Mouse (Mus musculus) hindbrain, embryonic 14.5 days (tissue): ENCODE measurements around the gene Cux2. TPM values are rescaled to one million over a fixed set of nuclear protein-coding genes. Genes with fewer than 3 reads are reported as not detected.

Experiments used
- ATAC-seq: fragments of 200-750 bp; cut with Nextera tagmentation; 2 replicates; pipeline ENCODE4 v1.8.0; 2017; ENCODE audit warnings: moderate number of reproducible peaks, mild to moderate bottlenecking, moderate TSS enrichment, moderate library complexity; ENCODE audit not compliant: low FRiP score
- DNase-seq: peaks from one replicate; pipeline ENCODE4 v3.0.0-alpha.2; 2015; ENCODE audit warnings: low spot score
- H3K27ac ChIP-seq: fragments of 300-500 bp; sonication (generic); 2 replicates; pipeline ENCODE4 v1.5.1; 2014; ENCODE audit warnings: mild to moderate bottlenecking, moderate library complexity
- H3K27me3 ChIP-seq: fragments of 300-500 bp; sonication (generic); 2 replicates; pipeline ENCODE4 v1.6.1; 2014; ENCODE audit warnings: mild to moderate bottlenecking, low read length, mixed read lengths; ENCODE audit not compliant: control insufficient read depth, insufficient read depth
- H3K36me3 ChIP-seq: fragments of 300-500 bp; sonication (generic); replicated peaks from 2 replicates; pipeline ENCODE4 v1.6.1; 2014; ENCODE audit not compliant: control insufficient read depth, insufficient read depth
- H3K4me1 ChIP-seq: fragments of 300-500 bp; sonication (generic); replicated peaks from 2 replicates; pipeline ENCODE4 v1.6.1; 2014; ENCODE audit warnings: antibody characterized with exemption, low read length, mixed read lengths; ENCODE audit not compliant: control insufficient read depth, insufficient read depth
- H3K4me2 ChIP-seq: fragments of 300-500 bp; sonication (generic); replicated peaks from 2 replicates; pipeline ENCODE4 v1.6.1; 2014; ENCODE audit warnings: mild to moderate bottlenecking, moderate library complexity
- H3K4me3 ChIP-seq: fragments of 300-500 bp; sonication (generic); replicated peaks from 2 replicates; pipeline ENCODE4 v1.5.1; 2014; ENCODE audit warnings: mild to moderate bottlenecking, low read length
- H3K9ac ChIP-seq: fragments of 300-500 bp; sonication (generic); 2 replicates; pipeline ENCODE4 v1.6.1; 2014
- H3K9me3 ChIP-seq: fragments of 300-500 bp; sonication (generic); 2 replicates; pipeline ENCODE4 v1.6.1; 2016; ENCODE audit warnings: low read length; ENCODE audit not compliant: control insufficient read depth
- WGBS: fragments of 180-500 bp; shearing (Covaris S2); extraction: QIAGEN DNeasy Blood & Tissue Kit; methylation state at CpG from one replicate; pipeline ENCODE4 v1.1.7; 2014; 5-methylcytosine and 5-hydroxymethylcytosine counted together
- polyA plus RNA-seq: library from polyadenylated mRNA; unstranded; fragments of >200 nt; fragmentation: Nextera tagmentation; extraction: Ambion mirVana; gene quantifications from 2 replicates; pipeline ENCODE4 v1.2.1, GENCODE M21; 2014

Cux2 gene
- 25.5 and 28.1 TPM in 2 replicates for polyA plus RNA-seq

DNA sequence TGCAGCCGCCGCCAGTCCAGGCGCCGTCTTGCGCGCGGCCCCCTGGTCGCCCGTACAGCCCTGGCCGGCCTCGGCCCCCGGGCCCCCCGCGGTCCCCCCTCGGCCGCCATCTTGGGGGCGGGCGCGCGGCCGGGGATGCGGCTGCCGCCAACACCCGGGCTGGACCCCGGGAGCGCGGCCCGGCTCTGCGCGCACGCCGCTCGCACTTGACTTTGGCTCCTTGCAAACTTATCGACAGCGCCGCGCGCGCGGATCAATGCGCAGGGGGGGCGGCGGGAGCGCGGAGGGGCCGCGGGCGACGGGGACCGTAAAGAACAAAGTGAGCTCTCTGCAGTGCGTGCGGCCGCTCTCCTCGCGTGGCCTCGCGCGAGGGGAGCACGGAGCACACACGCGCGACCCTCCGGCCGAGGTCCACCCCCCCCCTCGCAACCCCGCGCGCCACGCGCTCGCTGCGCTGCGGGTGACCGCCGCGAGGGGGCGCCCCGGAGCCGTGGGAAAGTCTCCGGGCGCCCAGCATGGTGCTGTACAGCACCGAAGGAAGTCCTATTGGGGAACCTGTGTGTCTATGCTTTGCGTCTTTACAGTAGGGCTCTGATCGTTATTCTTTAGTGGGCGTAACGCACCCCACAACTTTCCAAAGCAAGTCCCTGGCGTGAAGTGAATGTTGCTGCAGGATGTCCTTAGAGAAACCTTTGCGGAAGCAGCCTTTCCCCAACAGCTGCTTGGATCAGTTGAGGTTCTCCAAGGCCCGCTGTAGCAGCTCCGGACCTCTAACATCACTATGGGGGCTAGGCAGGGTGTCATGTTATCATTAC, at the start of gene Cux2:
Gene Cux2, minus strand, starts transcription at position 86 of the 815 bp plus-strand sequence.
- peaks cover 58% of the 10 kb centered on the region for H3K4me1 ChIP-seq
- whole genome bisulfite sequencing = under 1% methylated on average over 85 of the region's 90 CpGs
- H3K4me2 ChIP-seq = peak within 1 kb of the TSS; percentile 85
- peak within 1 kb of the TSS; percentile 97 for H3K27ac ChIP-seq
- DNase-seq (peak; percentile 82), ATAC-seq (peak; percentile 71)
- H3K27me3 ChIP-seq = no peaks in the 10 kb centered on the region
- peak within 1 kb of the TSS; percentile 84 for H3K9ac ChIP-seq
- H3K9me3 ChIP-seq = no peaks in the 10 kb centered on the region
- H3K4me3 ChIP-seq = peak within 1 kb of the TSS; percentile 79
- no peaks in the 10 kb centered on the region for H3K36me3 ChIP-seq

DNA sequence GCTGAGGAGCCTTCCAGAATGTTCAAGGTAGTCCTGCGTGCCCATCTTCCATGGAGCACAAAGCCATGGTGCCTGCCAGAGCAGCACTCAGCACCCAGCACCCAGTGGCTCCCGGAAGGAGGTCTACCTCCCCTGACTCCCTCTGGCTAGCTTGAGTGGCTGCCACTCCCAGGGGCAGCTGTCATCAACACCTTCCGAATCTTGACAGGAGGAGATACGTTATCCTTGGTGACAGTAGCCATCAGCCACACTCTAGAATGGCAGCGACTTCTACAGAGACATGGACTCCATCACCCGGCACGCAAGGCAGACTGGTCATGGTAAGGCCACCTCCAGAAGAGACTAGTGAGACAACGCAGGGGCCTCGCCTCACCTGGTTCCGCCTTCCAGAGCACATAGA, 44.5 kb upstream of the Cux2 start:
- no peak for ATAC-seq
- H3K9ac ChIP-seq = no peak overlapping the region
- 90% methylated on average over 10 of the region's 10 CpGs for WGBS
- H3K4me1 ChIP-seq = no peaks in the 10 kb centered on the region
- H3K9me3 ChIP-seq = no peaks in the 10 kb centered on the region
- no peak overlapping the region for H3K4me2 ChIP-seq
- H3K27ac ChIP-seq = no peak overlapping the region
- no peak overlapping the region for H3K4me3 ChIP-seq
- H3K27me3 ChIP-seq = no peaks in the 10 kb centered on the region
- no peaks in the 10 kb centered on the region for H3K36me3 ChIP-seq
- DNase-seq = no peak

DNA sequence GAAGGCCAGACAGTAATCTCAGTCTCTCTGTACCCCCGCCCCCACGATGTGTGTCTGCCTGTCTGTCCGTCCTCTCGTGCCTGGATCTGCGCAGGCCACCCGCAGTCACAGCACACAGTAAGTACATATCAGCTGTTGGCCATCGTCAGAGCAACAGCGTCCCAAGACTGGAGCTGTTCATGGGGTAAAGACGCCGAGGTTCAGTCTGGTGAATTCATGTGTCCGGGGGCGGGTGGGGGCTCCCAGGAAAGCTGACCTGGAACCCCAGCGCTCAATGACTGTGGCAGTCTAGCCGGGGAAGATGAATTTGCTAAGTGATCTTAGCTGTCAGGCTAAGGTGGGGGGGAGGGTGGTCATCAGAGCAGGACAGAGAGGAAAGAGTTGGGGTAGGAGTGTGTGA, 43.8 kb upstream of the Cux2 start:
- DNase-seq = no peak
- ATAC-seq = no peak
- Histone ChIP-seq H3K4me3 (no peak overlapping the region), H3K27ac (no peak overlapping the region), H3K9me3 (no peaks in the 10 kb centered on the region), H3K36me3 (no peaks in the 10 kb centered on the region), H3K9ac (no peak overlapping the region), H3K27me3 (no peaks in the 10 kb centered on the region), H3K4me2 (no peak overlapping the region), H3K4me1 (no peaks in the 10 kb centered on the region)
- WGBS = 84% methylated on average over 14 of the region's 14 CpGs

DNA sequence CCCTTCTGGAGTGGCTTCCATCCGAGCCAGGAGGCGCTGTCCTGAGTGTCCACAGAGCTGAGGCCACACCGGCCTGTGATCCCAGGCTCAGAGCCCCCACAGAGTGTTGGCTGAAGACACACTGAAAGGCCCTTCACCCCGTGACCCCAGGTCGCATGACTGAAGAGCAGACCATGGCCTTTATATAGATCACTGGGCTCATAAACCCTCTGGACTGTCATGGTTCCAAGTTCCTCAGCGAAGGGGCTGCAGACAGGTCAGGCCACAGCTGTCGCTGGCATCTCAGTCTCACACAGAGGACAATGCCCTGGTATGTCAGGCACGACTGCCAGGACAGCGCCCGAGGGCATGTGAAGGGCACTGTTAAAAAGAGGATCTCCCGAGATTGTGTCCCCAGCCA, 42.9 kb upstream of the Cux2 start:
- Histone ChIP-seq H3K9ac (no peak overlapping the region), H3K27ac (no peak overlapping the region), H3K27me3 (no peaks in the 10 kb centered on the region), H3K36me3 (no peaks in the 10 kb centered on the region), H3K9me3 (no peaks in the 10 kb centered on the region), H3K4me2 (no peak overlapping the region), H3K4me1 (no peaks in the 10 kb centered on the region), H3K4me3 (no peak overlapping the region)
- DNase-seq (no peak), ATAC-seq (no peak)
- WGBS = 48% methylated on average over 11 of the region's 11 CpGs

DNA sequence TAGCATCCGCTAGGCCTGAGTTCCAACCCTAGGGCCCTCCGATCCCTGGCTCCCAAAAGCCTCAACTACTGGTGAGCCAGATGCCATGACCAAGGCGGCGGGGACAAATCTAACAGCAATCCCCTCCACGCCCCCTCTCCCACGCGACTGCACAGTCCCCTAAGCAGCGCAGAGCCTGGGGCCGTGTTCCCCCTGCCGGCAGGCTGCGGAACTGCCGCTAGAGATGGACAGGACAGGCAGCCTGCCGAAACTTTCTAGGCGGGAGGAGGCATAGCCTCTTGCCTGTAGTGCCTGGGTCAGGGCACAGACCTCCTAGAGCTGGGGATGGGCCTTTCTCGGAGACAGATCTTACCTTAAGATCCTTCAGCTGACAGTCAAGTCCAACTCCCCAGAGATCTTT, 41.2 kb upstream of the Cux2 start:
- H3K9ac ChIP-seq = no peak overlapping the region
- 14% methylated on average over 15 of the region's 15 CpGs for WGBS
- no peaks in the 10 kb centered on the region for H3K36me3 ChIP-seq
- no peaks in the 10 kb centered on the region for H3K4me1 ChIP-seq
- H3K4me2 ChIP-seq = no peak overlapping the region
- ATAC-seq = no peak
- no peak overlapping the region for H3K4me3 ChIP-seq
- no peaks in the 10 kb centered on the region for H3K9me3 ChIP-seq
- no peak overlapping the region for H3K27ac ChIP-seq
- peak; percentile 77 for DNase-seq
- no peaks in the 10 kb centered on the region for H3K27me3 ChIP-seq

DNA sequence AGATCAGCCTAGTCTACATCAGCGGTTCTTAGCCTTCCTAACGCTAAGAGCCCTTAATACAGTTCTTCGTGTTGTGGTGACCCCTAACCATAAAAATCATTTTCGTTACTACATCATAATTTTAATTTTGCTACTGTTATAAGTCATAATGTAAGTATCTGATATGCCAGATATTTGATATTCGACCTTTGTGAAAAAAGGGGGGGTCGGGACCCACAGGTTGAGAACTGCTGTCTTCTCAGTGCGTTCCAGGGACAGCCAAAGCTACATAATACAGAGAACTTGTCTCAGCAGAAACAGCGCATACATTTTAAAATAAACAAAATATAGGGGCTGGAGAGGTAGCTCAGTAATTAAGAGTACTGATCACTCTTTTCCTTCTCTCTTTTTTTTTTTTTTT, 39.8 kb upstream of the Cux2 start:
- 85% methylated on average over 8 of the region's 8 CpGs for WGBS
- no peak overlapping the region for H3K4me3 ChIP-seq
- H3K36me3 ChIP-seq = no peaks in the 10 kb centered on the region
- H3K9ac ChIP-seq = no peak overlapping the region
- H3K4me1 ChIP-seq = no peaks in the 10 kb centered on the region
- DNase-seq (no peak), ATAC-seq (no peak)
- H3K27ac ChIP-seq = no peak overlapping the region
- H3K27me3 ChIP-seq = no peaks in the 10 kb centered on the region
- H3K9me3 ChIP-seq = no peaks in the 10 kb centered on the region
- H3K4me2 ChIP-seq = no peak overlapping the region

DNA sequence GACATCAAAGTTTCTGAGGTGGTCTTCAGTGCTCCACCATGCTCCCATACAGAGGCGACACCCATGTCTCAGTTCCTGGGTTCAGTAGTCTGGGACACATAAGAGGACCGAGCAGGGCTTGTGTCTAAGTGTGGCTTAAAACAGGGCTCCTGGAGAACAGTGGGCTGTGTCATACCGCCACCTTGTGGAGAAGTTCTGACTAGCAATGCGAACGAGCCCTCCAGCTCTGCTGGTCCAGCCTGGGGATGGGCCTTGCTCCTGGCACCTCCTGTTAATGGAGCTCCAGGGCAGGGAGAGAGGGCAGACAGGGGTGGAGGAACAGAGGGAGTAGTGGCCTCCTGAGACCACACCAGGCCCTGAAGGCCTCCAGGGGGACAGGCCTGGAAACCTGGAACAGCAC, 39.0 kb upstream of the Cux2 start:
- WGBS = 2% methylated on average over 5 of the region's 5 CpGs
- ATAC-seq (peak; percentile 60), DNase-seq (peak; percentile 95)
- Histone ChIP-seq H3K4me1 (no peaks in the 10 kb centered on the region), H3K27me3 (no peaks in the 10 kb centered on the region), H3K27ac (no peak overlapping the region), H3K4me3 (no peak overlapping the region), H3K4me2 (no peak overlapping the region), H3K9me3 (no peaks in the 10 kb centered on the region), H3K36me3 (no peaks in the 10 kb centered on the region), H3K9ac (no peak overlapping the region)

DNA sequence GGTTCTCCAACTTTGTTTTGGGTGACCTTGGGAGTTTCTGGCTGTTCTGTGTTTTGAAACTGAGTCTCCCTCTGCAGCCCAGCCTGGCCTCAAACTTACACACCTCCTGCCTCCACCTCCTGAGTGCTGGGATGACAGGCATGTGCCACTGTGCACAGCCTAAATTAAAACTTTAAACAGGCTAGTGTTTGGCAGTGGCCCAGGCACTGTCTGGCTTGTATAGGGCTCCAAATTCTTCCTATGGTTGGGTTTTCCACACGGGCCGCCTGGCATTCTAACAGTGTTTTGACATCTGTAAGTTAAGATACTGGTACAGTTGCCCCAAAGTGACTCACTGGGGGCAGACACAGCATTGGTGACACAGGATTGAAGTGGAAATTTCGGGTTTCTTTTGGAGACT, 36.2 kb upstream of the Cux2 start:
- no peaks in the 10 kb centered on the region for H3K36me3 ChIP-seq
- DNase-seq = no peak
- H3K4me1 ChIP-seq = no peaks in the 10 kb centered on the region
- no peaks in the 10 kb centered on the region for H3K27me3 ChIP-seq
- WGBS = 69% methylated on average over 3 of the region's 3 CpGs
- no peak for ATAC-seq
- no peak overlapping the region for H3K4me3 ChIP-seq
- H3K9me3 ChIP-seq = no peaks in the 10 kb centered on the region
- H3K4me2 ChIP-seq = no peak overlapping the region
- H3K9ac ChIP-seq = no peak overlapping the region
- H3K27ac ChIP-seq = no peak overlapping the region

DNA sequence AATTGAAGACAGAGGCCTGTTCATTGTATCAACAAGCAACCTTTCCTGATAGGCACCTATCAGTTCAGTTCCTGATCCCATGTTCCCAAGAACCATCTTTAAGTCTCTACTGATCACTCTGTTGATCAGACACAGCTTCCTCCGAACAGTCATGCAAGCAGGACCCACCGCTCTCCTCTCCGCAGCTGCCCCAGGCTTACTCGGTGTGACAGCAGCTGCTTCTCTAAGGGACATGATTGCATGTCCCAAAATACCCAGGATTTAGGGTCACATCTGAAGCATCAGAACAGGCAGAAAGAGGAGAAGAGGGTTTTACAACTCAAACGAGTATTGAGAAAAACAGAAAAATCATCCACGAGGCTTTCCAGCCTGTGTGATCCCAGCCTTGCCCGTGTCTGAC, 35.4 kb upstream of the Cux2 start:
- Histone ChIP-seq H3K9ac (no peak overlapping the region), H3K4me3 (no peak overlapping the region), H3K4me2 (no peak overlapping the region), H3K27ac (no peak overlapping the region), H3K27me3 (no peaks in the 10 kb centered on the region), H3K9me3 (no peaks in the 10 kb centered on the region), H3K36me3 (no peaks in the 10 kb centered on the region), H3K4me1 (no peaks in the 10 kb centered on the region)
- WGBS = 78% methylated on average over 7 of the region's 7 CpGs
- ATAC-seq = no peak
- no peak for DNase-seq

DNA sequence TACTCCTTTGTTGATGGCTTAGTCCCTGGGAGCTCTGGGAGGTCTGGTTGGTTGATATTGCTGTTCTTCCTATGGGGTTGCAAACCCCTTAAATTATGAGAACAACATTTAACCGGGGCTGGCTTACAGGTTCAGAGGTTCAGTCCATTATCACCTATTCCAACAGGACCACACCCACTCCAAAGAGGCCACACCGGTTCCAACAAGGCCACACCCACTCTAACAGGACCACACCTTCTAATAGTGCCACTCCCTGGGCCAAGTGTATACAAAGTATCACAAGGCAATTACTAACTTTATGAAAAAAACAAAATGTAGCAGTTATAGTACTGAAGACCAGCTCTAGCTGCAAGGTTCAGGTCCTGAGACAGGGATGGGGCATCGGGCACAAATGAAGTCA, 34.6 kb upstream of the Cux2 start:
- ATAC-seq (no peak), DNase-seq (no peak)
- no peaks in the 10 kb centered on the region for H3K9me3 ChIP-seq
- H3K4me2 ChIP-seq = no peak overlapping the region
- no peaks in the 10 kb centered on the region for H3K27me3 ChIP-seq
- WGBS = 75% methylated on average over 3 of the region's 3 CpGs
- no peak overlapping the region for H3K4me3 ChIP-seq
- no peak overlapping the region for H3K9ac ChIP-seq
- no peak overlapping the region for H3K27ac ChIP-seq
- H3K4me1 ChIP-seq = no peaks in the 10 kb centered on the region
- no peaks in the 10 kb centered on the region for H3K36me3 ChIP-seq
